Mouse (Mus musculus) CH12.LX (cell line): ENCODE results near the gene Polr3c.

ENCODE experiments used
- CHD1 ChIP-seq: IDR thresholded peaks from 2 replicates; pipeline ENCODE4 v1.6.1; 2012; ENCODE audit warnings: low read depth, low read length, improper control_type of control experiment, inconsistent platforms
- CTCF ChIP-seq, 2 experiments: IDR thresholded peaks in 1 of 2; conservative IDR thresholded peaks in 1 of 2; 2 replicates each; pipeline ENCODE4 v1.5.1; 2011 to 2012; ENCODE audit warnings: low read depth in 2 of 2, low read length in 2 of 2, improper control_type of control experiment in 1 of 2, inconsistent platforms in 1 of 2, mild to moderate bottlenecking in 1 of 2, moderate library complexity in 1 of 2
- ETS1 ChIP-seq: conservative IDR thresholded peaks from 2 replicates; pipeline ENCODE4 v1.6.1; 2012; ENCODE audit warnings: low read depth, mild to moderate bottlenecking, inconsistent platforms, low read length, improper control_type of control experiment, moderate library complexity
- POLR2A ChIP-seq: IDR thresholded peaks from 2 replicates; pipeline ENCODE4 v1.6.1; 2011; ENCODE audit warnings: low read depth, mild to moderate bottlenecking, improper control_type of control experiment, low read length
- UBTF ChIP-seq: IDR thresholded peaks from 2 replicates; pipeline ENCODE4 v1.6.1; 2012; ENCODE audit warnings: low read depth, mild to moderate bottlenecking, inconsistent platforms, low read length, improper control_type of control experiment, moderate library complexity

DNA sequence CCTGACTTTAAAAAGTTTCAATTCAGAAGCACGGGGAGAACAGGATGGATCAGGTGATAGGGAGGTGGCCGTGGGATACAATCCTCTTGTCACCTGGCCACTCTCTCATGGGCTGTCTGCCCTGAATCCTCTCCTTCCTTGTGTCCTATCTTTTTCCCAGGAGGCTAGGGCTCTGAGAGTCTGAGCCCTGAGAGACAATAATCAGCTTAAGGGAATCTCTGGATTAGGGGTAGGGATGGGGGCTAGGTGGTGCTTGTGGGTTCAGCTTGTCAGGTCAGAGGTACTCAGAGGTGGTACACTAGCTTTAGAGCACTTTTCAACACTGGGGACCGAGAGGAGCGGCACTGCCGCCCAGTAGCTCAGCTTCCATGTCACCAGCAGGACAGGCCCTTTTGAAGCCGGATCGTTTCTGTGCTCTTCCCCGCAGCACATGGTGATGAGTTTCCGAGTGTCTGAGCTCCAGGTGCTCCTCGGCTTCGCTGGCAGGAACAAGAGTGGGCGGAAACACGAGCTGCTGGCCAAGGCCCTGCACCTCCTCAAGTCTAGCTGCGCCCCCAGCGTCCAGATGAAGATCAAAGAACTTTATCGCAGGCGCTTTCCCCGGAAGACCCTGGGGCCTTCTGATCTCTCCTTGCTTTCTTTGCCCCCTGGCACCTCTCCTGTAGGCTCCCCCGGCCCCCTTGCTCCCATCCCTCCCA is 28.3 kb downstream of the Polr3c start:
- TF ChIP-seq POLR2A (no peak), CTCF (conservative IDR thresholded peaks at IDR 0.05 in 1 of 2, IDR thresholded peaks at IDR 0.05 in 1 of 2; ENCODE audit: low read depth in 2 of 2, low read length in 2 of 2) (no peak), CHD1 (no peak), ETS1 (no peak), UBTF (no peak)
